Mouse (Mus musculus) MEL (cell line): Measurements from ENCODE around the gene Mfsd1. TPM values are rescaled to one million over a fixed set of nuclear protein-coding genes. Genes with fewer than 3 reads are reported as not detected.

Experiments
- DNase-seq: peaks from one replicate; pipeline ENCODE4 v3.0.0; 2011; ENCODE audit warnings: low read depth, low spot score
- H3K27ac ChIP-seq: 2 replicates; pipeline ENCODE4 v1.5.1; 2012; ENCODE audit warnings: low read depth, mild to moderate bottlenecking, control low read depth, low read length, moderate library complexity; ENCODE audit not compliant: control insufficient read depth
- H3K27me3 ChIP-seq, 2 experiments: fragments of 150-350 bp in 1 of 2; sonication (generic) in 1 of 2; 2 replicates each; pipeline ENCODE4 v1.6.1; 2012; ENCODE audit warnings: low read length in 2 of 2, mild to moderate bottlenecking in 2 of 2, improper control_type of control experiment in 1 of 2, moderate library complexity in 1 of 2; ENCODE audit not compliant: insufficient read depth in 2 of 2, control insufficient read depth in 1 of 2
- H3K36me3 ChIP-seq, 2 experiments: 2 replicates each; pipeline ENCODE4 v1.6.1; 2012 to 2014; ENCODE audit warnings: low read length in 2 of 2, improper control_type of control experiment in 1 of 2, inconsistent platforms in 1 of 2, mild to moderate bottlenecking in 1 of 2; ENCODE audit not compliant: insufficient read depth in 2 of 2, control insufficient read depth in 1 of 2
- H3K4me1 ChIP-seq, 2 experiments: fragments of 150-350 bp in 1 of 2; sonication (generic) in 1 of 2; 2 replicates each; pipeline ENCODE4 v1.6.1; 2012; ENCODE audit warnings: low read length in 2 of 2, improper control_type of control experiment in 1 of 2, mild to moderate bottlenecking in 1 of 2; ENCODE audit not compliant: insufficient read depth in 2 of 2, control insufficient read depth in 1 of 2
- H3K4me3 ChIP-seq, 2 experiments: fragments of 150-350 bp in 1 of 2; sonication (generic) in 1 of 2; 2 replicates each; pipeline ENCODE4 v1.5.1; 2012; ENCODE audit warnings: low read depth in 2 of 2, low read length in 2 of 2, mild to moderate bottlenecking in 2 of 2, moderate library complexity in 2 of 2, control low read depth in 1 of 2, improper control_type of control experiment in 1 of 2; ENCODE audit not compliant: control insufficient read depth in 1 of 2, insufficient read depth in 1 of 2
- H3K79me2 ChIP-seq: 2 replicates; pipeline ENCODE4 v1.6.1; 2012; ENCODE audit warnings: mild to moderate bottlenecking, low read length, moderate library complexity; ENCODE audit not compliant: control insufficient read depth, poor library complexity, insufficient read depth
- H3K9ac ChIP-seq: 2 replicates; pipeline ENCODE4 v1.6.1; 2012; ENCODE audit warnings: low read depth, mild to moderate bottlenecking, control low read depth, low read length, moderate library complexity; ENCODE audit not compliant: control insufficient read depth, poor library complexity, severe bottlenecking
- H3K9me3 ChIP-seq: fragments of 150-350 bp; sonication (generic); replicated peaks from 2 replicates; pipeline ENCODE4 v1.6.1; 2012; ENCODE audit warnings: mild to moderate bottlenecking, low read length, improper control_type of control experiment, moderate library complexity; ENCODE audit not compliant: insufficient read depth
- CHD1 ChIP-seq: IDR thresholded peaks from 2 replicates; pipeline ENCODE4 v1.6.1; 2012; ENCODE audit warnings: low read depth, mild to moderate bottlenecking, inconsistent platforms, low read length, improper control_type of control experiment
- CHD2 ChIP-seq: IDR thresholded peaks from 2 replicates; pipeline ENCODE4 v1.6.1; 2011; ENCODE audit warnings: low read length, improper control_type of control experiment
- E2F4 ChIP-seq: IDR thresholded peaks from 2 replicates; pipeline ENCODE4 v1.6.1; 2011; ENCODE audit warnings: low read depth, low read length, improper control_type of control experiment, borderline replicate concordance
- HCFC1 ChIP-seq: IDR thresholded peaks from 2 replicates; pipeline ENCODE4 v1.6.1; 2012; ENCODE audit warnings: low read depth, mild to moderate bottlenecking, inconsistent platforms, low read length, improper control_type of control experiment, moderate library complexity
- JUND ChIP-seq: IDR thresholded peaks from 2 replicates; pipeline ENCODE4 v1.6.1; 2011; ENCODE audit warnings: low read depth, mild to moderate bottlenecking, improper control_type of control experiment, low read length
- KAT2A ChIP-seq: conservative IDR thresholded peaks from 2 replicates; pipeline ENCODE4 v1.6.1; 2012; ENCODE audit warnings: low read depth, low read length, improper control_type of control experiment, inconsistent platforms
- MAZ ChIP-seq: IDR thresholded peaks from 2 replicates; pipeline ENCODE4 v1.6.1; 2012; ENCODE audit warnings: low read depth, mild to moderate bottlenecking, inconsistent platforms, low read length, improper control_type of control experiment
- MYB ChIP-seq: IDR thresholded peaks from 2 replicates; pipeline ENCODE4 v1.6.1; 2011; ENCODE audit warnings: mild to moderate bottlenecking, low read depth, low read length, improper control_type of control experiment
- MYC ChIP-seq: IDR thresholded peaks from 2 replicates; pipeline ENCODE4 v1.6.1; 2011; ENCODE audit warnings: low read depth, mild to moderate bottlenecking, low read length, improper control_type of control experiment, moderate library complexity
- NELFE ChIP-seq: IDR thresholded peaks from 2 replicates; pipeline ENCODE4 v1.6.1; 2011; ENCODE audit warnings: low read depth, low read length, improper control_type of control experiment
- NRF1 ChIP-seq: IDR thresholded peaks from 2 replicates; pipeline ENCODE4 v1.6.1; 2014; ENCODE audit warnings: low read depth, mild to moderate bottlenecking, inconsistent platforms, low read length, improper control_type of control experiment, moderate library complexity; ENCODE audit not compliant: poor library complexity, insufficient read depth, severe bottlenecking
- POLR2AphosphoS5 ChIP-seq: IDR thresholded peaks from 2 replicates; pipeline ENCODE4 v1.6.1; 2012; ENCODE audit warnings: low read depth, borderline replicate concordance, mild to moderate bottlenecking, inconsistent platforms, low read length, moderate library complexity, mixed read lengths
- SIN3A ChIP-seq: IDR thresholded peaks from 2 replicates; pipeline ENCODE4 v1.6.1; 2012; ENCODE audit warnings: low read length, improper control_type of control experiment, inconsistent platforms
- SMC3 ChIP-seq: IDR thresholded peaks from 2 replicates; pipeline ENCODE4 v1.6.1; 2011; ENCODE audit warnings: low read depth, low read length, improper control_type of control experiment
- TAL1 ChIP-seq: IDR thresholded peaks from 2 replicates; pipeline ENCODE4 v1.6.1; 2012; ENCODE audit warnings: mild to moderate bottlenecking, inconsistent platforms, low read length, moderate library complexity, mixed read lengths
- TCF12 ChIP-seq: IDR thresholded peaks from 2 replicates; pipeline ENCODE4 v1.6.1; 2014; ENCODE audit warnings: low read depth, mild to moderate bottlenecking, inconsistent platforms, low read length, improper control_type of control experiment, moderate library complexity
- UBTF ChIP-seq: IDR thresholded peaks from 2 replicates; pipeline ENCODE4 v1.6.1; 2012; ENCODE audit warnings: low read depth, mild to moderate bottlenecking, inconsistent platforms, low read length, improper control_type of control experiment, moderate library complexity, borderline replicate concordance; ENCODE audit not compliant: insufficient read depth
- USF1 ChIP-seq: IDR thresholded peaks from 2 replicates; pipeline ENCODE4 v1.6.1; 2014; ENCODE audit warnings: low read depth, mild to moderate bottlenecking, inconsistent platforms, low read length, improper control_type of control experiment, moderate library complexity
- USF2 ChIP-seq, 2 experiments: IDR thresholded peaks; 2 replicates each; pipeline ENCODE4 v1.6.1; 2011 to 2012; ENCODE audit warnings: improper control_type of control experiment in 2 of 2, low read length in 2 of 2, borderline replicate concordance in 1 of 2, inconsistent platforms in 1 of 2, low read depth in 1 of 2, mild to moderate bottlenecking in 1 of 2; ENCODE audit not compliant: insufficient read depth in 1 of 2
- ZC3H11A ChIP-seq: IDR thresholded peaks from 2 replicates; pipeline ENCODE4 v1.6.1; 2012; ENCODE audit warnings: low read depth, mild to moderate bottlenecking, inconsistent platforms, low read length, improper control_type of control experiment
- ZKSCAN1 ChIP-seq: IDR thresholded peaks from 2 replicates; pipeline ENCODE4 v1.6.1; 2012; ENCODE audit warnings: low read depth, mild to moderate bottlenecking, inconsistent platforms, low read length, improper control_type of control experiment, moderate library complexity
- ZMIZ1 ChIP-seq: IDR thresholded peaks from 2 replicates; pipeline ENCODE4 v1.6.1; 2012; ENCODE audit warnings: low read depth, mild to moderate bottlenecking, inconsistent platforms, low read length, improper control_type of control experiment, moderate library complexity
- ZNF384 ChIP-seq: IDR thresholded peaks from 2 replicates; pipeline ENCODE4 v1.6.1; 2012; ENCODE audit warnings: low read depth, mild to moderate bottlenecking, inconsistent platforms, low read length, improper control_type of control experiment
- polyA plus RNA-seq, 2 experiments: library from polyadenylated mRNA; stranded (reverse) in 1 of 2; unstranded in 1 of 2; fragments of >175 nt in 1 of 2; fragments of >200 nt in 1 of 2; gene quantifications; 2 replicates each; pipeline versions ENCODE4 v1.2.1 to v1.2.4; 2012; ENCODE audit warnings: low replicate concordance in 2 of 2, low read depth in 1 of 2; ENCODE audit not compliant: insufficient read length in 2 of 2, insufficient read depth in 1 of 2, missing spikeins in 1 of 2
- total RNA-seq: library from RNA; depleted of rRNA; stranded (reverse); fragments of 300-350 nt; gene quantifications from 2 replicates; pipeline ENCODE4 v1.2.3, GENCODE M21; 2012

Gene Mfsd1
- total and polyA plus RNA-seq, 3 experiments = 36.2 to 39.6 TPM; not detected in 1

DNA sequence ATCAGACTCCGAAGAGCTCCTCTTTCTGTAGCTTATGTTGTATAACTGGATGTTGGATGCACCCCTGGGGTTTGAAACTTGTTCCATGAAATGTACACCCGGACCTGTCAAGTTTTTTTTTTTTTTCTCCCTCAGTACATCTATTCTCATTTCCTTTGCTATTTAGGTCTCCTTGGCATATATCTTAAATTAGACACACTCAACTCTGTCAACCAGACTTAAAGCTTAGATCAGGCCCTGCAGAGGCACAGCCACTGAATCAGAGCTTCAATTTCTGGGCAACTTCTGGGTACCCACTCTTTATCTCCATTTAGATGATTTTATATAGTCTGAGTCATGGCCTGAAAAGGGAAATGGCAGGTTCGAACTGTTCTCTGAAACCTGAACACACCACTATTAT is 60.6 kb downstream of the Mfsd1 start:
- no peak for DNase-seq
- Histone ChIP-seq H3K27ac (no peak overlapping the region), H3K4me1 (no peaks in the 10 kb centered on the region), H3K36me3 (no peaks in the 10 kb centered on the region), H3K9me3 (no peaks in the 10 kb centered on the region), H3K79me2 (no peaks in the 10 kb centered on the region), H3K4me3 (no peak overlapping the region), H3K9ac (no peak overlapping the region), H3K27me3 (no peaks in the 10 kb centered on the region)
- TF ChIP-seq HCFC1 = no peak
- no peak for TF ChIP-seq ZKSCAN1
- TF ChIP-seq POLR2AphosphoS5 = no peak
- TF ChIP-seq USF1 = no peak
- no peak for TF ChIP-seq MYB
- no peak for TF ChIP-seq SMC3
- no peak for TF ChIP-seq MYC
- TF ChIP-seq CHD2 = no peak
- TF ChIP-seq ZNF384 = no peak
- TF ChIP-seq NELFE = no peak
- TF ChIP-seq CHD1 = no peak
- no peak for TF ChIP-seq TAL1
- no peak for TF ChIP-seq SIN3A
- no peak for TF ChIP-seq UBTF
- TF ChIP-seq NRF1 = no peak
- TF ChIP-seq KAT2A = no peak
- no peak for TF ChIP-seq ZMIZ1

DNA sequence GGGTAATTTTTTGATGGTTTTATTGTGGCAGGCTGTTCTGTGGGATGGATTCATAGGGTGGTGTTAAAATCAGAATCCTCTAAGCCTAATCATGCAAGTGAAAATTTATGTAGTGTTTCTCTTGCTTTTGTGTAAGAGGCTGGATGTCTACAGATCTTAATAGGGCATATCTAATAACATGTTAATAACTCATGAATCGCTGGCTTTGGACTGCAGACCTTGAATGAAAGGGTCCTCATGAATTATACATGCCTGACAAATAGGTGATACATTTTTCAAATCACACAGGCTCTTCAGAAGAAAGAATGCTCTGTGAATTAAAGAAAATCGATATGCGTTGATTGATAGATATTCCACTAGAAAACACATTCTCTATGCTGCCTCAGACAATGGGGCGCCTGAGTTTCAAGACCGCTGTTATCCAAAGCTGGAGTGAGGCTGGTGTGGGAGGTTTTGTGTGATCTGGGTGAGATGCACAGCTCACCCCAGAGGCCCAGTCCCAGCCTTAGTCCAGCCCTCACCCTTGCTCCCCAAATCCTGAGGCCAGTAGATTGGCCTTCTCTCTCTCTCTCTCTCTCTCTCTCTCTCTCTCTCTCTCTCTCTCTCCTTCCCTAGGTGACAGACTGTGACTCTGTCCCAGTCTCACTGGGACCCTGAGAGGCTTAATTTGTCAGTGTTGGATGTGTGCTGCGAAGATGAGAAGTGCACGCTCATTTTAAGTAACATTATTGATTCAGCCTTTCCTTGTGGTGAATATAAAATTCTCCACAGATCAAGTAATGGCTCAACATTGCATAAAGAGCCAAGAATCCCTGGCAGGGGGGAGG is 63.3 kb downstream of the Mfsd1 start:
- DNase-seq = no peak
- H3K9me3 ChIP-seq = no peaks in the 10 kb centered on the region
- H3K4me3 ChIP-seq = no peak overlapping the region
- H3K4me1 ChIP-seq = no peaks in the 10 kb centered on the region
- no peaks in the 10 kb centered on the region for H3K36me3 ChIP-seq
- H3K27me3 ChIP-seq = no peaks in the 10 kb centered on the region
- TF ChIP-seq MYB (no peak), ZC3H11A (no peak), SIN3A (no peak), JUND (no peak), HCFC1 (no peak), UBTF (no peak), E2F4 (no peak), NRF1 (no peak), TCF12 (no peak), MAZ (no peak), USF2 (IDR thresholded peaks at IDR 0.05; ENCODE audit: borderline replicate concordance in 1 of 2, insufficient read depth in 1 of 2, low read depth in 1 of 2, low read length in 2 of 2) (no peak), POLR2AphosphoS5 (no peak)
- no peaks in the 10 kb centered on the region for H3K79me2 ChIP-seq
- no peak overlapping the region for H3K27ac ChIP-seq
- no peak overlapping the region for H3K9ac ChIP-seq
